ENCODE assay signal across 8 mouse cellular contexts in genomic region chr10:121585791-121586642, GRCm38 (mm10). TPM values are rescaled to one million over a fixed set of nuclear protein-coding genes. Genes with fewer than 3 reads are reported as not detected.
DNase-seq lines count a peak whose midpoint lies in the region; ATAC-seq and TF ChIP-seq lines count a peak whose summit lies in the region.

No protein-coding gene starts in this region.

- peak overlapping the region; percentile 91 for H3K9ac ChIP-seq in ES-E14 (ENCODE audit: insufficient read depth, low read depth, low read length, poor library complexity, severe bottlenecking)
- H3K9ac ChIP-seq in heart, embryonic 16.5 days (ENCODE audit: low read length): peak overlapping the region; percentile 90
- H3K9ac ChIP-seq in liver, embryonic 13.5 days: peak overlapping the region; percentile 91

- peak overlapping the region; percentile 67 for H3K4me2 ChIP-seq in heart, embryonic 16.5 days (ENCODE audit: low read depth, low read length)
- H3K4me2 ChIP-seq in liver, embryonic 13.5 days: peak overlapping the region; percentile 78

- ATAC-seq in heart, embryonic 16.5 days (replicated peaks; ENCODE audit: extremely low read depth, insufficient read depth, low FRiP score): peak; percentile 63
- peak; percentile 72; the same call in 1 of the 2 replicates for ATAC-seq in liver, embryonic 13.5 days (ENCODE audit: low read depth)

- in situ Hi-C loops in ES-E14 (cut with MboI; ENCODE audit: low sequenced_read_pairs in 2 of 2, unreplicated experiment in 2 of 2): no loop called here

- peaks cover 3 to 5% of the 10 kb centered on the region in 2 experiments; a peak in 1 of 4 replicates for H3K4me1 ChIP-seq in ES-E14 (ENCODE audit: control insufficient read depth in 2 of 2, insufficient read depth in 2 of 2, low read length in 2 of 2, poor library complexity in 1 of 2)
- H3K4me1 ChIP-seq in heart, embryonic 16.5 days (ENCODE audit: control insufficient read depth, insufficient read depth, low read length): peaks cover 8% of the 10 kb centered on the region
- H3K4me1 ChIP-seq in liver, embryonic 13.5 days (replicated peaks): peaks cover 43% of the 10 kb centered on the region

- 0 out of 2 replicates have a peak overlapping the region, but pooled peaks have one; percentile 33 for H3K27ac ChIP-seq in ES-E14 (ENCODE audit: insufficient read depth, low read depth, low read length, poor library complexity, severe bottlenecking)
- H3K27ac ChIP-seq in heart, embryonic 16.5 days (ENCODE audit: low read length): peak overlapping the region; percentile 84
- peak overlapping the region; percentile 85 for H3K27ac ChIP-seq in liver, embryonic 13.5 days

- H3K4me3 ChIP-seq in ES-E14 (ENCODE audit: insufficient read depth in 1 of 2, low read depth in 1 of 2, low read length in 2 of 2, poor library complexity in 1 of 2, severe bottlenecking in 1 of 2): peak overlapping the region; percentile 79 to 88
- H3K4me3 ChIP-seq in heart, embryonic 16.5 days (ENCODE audit: low read length): peak overlapping the region; percentile 95
- peak overlapping the region; percentile 95 for H3K4me3 ChIP-seq in liver, embryonic 13.5 days (replicated peaks)

- intact Hi-C loops in left cerebral cortex, postnatal 10 days (cut with DNase I): no loop called here

- 3% methylated on average over 41 of the region's 48 CpGs for WGBS in heart, embryonic 16.5 days
- 2% methylated on average over 36 of the region's 48 CpGs for WGBS in liver, embryonic 13.5 days (ENCODE audit: insufficient replicate concordance)

- peak; percentile 28 for DNase-seq in lung, adult 18-20 months
- no peak for DNase-seq in lung, postnatal 14 days
- peak; percentile 29 for DNase-seq in ES-E14 (ENCODE audit: low read depth, low spot score)
- DNase-seq in embryo, embryonic 9.5 days (ENCODE audit: extremely low spot score): peak; percentile 27
- DNase-seq in liver, embryonic 13.5 days: peak; percentile 17
- DNase-seq in spleen, postnatal 4 days (ENCODE audit: low spot score in 2 of 2): peak; percentile 24 to 42
- no peak for DNase-seq in left cerebral cortex, postnatal 10 days (ENCODE audit: extremely low spot score in 1 of 2, low spot score in 2 of 2)

- no peaks in the 10 kb centered on the region for H3K9me3 ChIP-seq in ES-E14 (ENCODE audit: control insufficient read depth, insufficient read depth, low read depth, low read length)
- no peaks in the 10 kb centered on the region for H3K9me3 ChIP-seq in heart, embryonic 16.5 days (replicated peaks; ENCODE audit: control insufficient read depth, low read length)
- H3K9me3 ChIP-seq in liver, embryonic 13.5 days (replicated peaks): no peaks in the 10 kb centered on the region

- H3K27me3 ChIP-seq in heart, embryonic 16.5 days (ENCODE audit: control insufficient read depth, insufficient read depth, low read length): no peaks in the 10 kb centered on the region
- H3K27me3 ChIP-seq in liver, embryonic 13.5 days: no peaks in the 10 kb centered on the region

- peaks cover 25% of the 10 kb centered on the region for H3K36me3 ChIP-seq in ES-E14 (ENCODE audit: control insufficient read depth, insufficient read depth, low read length, poor library complexity, severe bottlenecking)
- H3K36me3 ChIP-seq in heart, embryonic 16.5 days (ENCODE audit: control insufficient read depth, insufficient read depth): peaks cover 28% of the 10 kb centered on the region
- H3K36me3 ChIP-seq in liver, embryonic 13.5 days: peaks cover 45% of the 10 kb centered on the region

TF ChIP-seq in ES-E14, 5 proteins besides CTCF, POLR2A, EP300 and RAD21:
- TF ChIP-seq HCFC1 (IDR thresholded peaks at IDR 0.05; ENCODE audit: borderline replicate concordance, insufficient read depth, low read length): no peak
- peak; percentile 51; the same call in 1 of the 2 replicates for TF ChIP-seq MAFK (IDR thresholded peaks at IDR 0.05; ENCODE audit: insufficient read depth, low read depth, low read length)
- TF ChIP-seq ZC3H11A (IDR thresholded peaks at IDR 0.05; ENCODE audit: borderline replicate concordance, low read depth, low read length): no peak
TF ChIP-seq in ES-E14: peak in this region for 1.

RNA-seq across cellular contexts. Expression of gene Tbk1, which starts 0.6 kb away (rescaled TPM):
- 19.7 and 25.7 TPM in 2 replicates for total RNA-seq in ES-E14 (2012; rRNA removed)
- polyA plus RNA-seq in heart, embryonic 16.5 days (2015; fragmentation: Nextera tagmentation; extraction: Ambion mirVana): 22.8 and 27.9 TPM in 2 replicates
- 18.4 and 22.7 TPM in 2 replicates for polyA plus RNA-seq in liver, embryonic 13.5 days (2015; fragmentation: Nextera tagmentation; extraction: Ambion mirVana)
- 10 to 100 TPM; 38.2 to 41.2 TPM for total RNA-seq in left cerebral cortex, postnatal 10 days (2021)

RNA-seq across cellular contexts. Expression of gene Xpot, which starts 40.1 kb away (rescaled TPM):
- total RNA-seq in ES-E14 (2012; rRNA removed): 128 and 129 TPM in 2 replicates
- 28.3 and 31.5 TPM in 2 replicates for polyA plus RNA-seq in heart, embryonic 16.5 days (2015; fragmentation: Nextera tagmentation; extraction: Ambion mirVana)
- 39.9 and 50.2 TPM in 2 replicates for polyA plus RNA-seq in liver, embryonic 13.5 days (2015; fragmentation: Nextera tagmentation; extraction: Ambion mirVana)
- 10 to 100 TPM; 65.9 to 70.9 TPM for total RNA-seq in left cerebral cortex, postnatal 10 days (2021)

RNA-seq across cellular contexts. Expression of gene D930020B18Rik, which starts 55.4 kb away (rescaled TPM):
- total RNA-seq in ES-E14 (2012; rRNA removed): 0.13 and 0.21 TPM in 2 replicates
- 0.05 and 0.14 TPM in 2 replicates for polyA plus RNA-seq in heart, embryonic 16.5 days (2015; fragmentation: Nextera tagmentation; extraction: Ambion mirVana)
- polyA plus RNA-seq in liver, embryonic 13.5 days (2015; fragmentation: Nextera tagmentation; extraction: Ambion mirVana): 0.07 TPM in 1 of 2 replicates, not detected in the other
- total RNA-seq in left cerebral cortex, postnatal 10 days (2021): under 1 TPM; 0.30 to 0.39 TPM

Comparison
In these comparisons a context has a peak if more than half of its experiments do, and no peak if none do; other contexts are left out.
1. DNase-seq: peak in lung, adult 18-20 months (2 of 2), ES-E14 (single experiment), embryo, embryonic 9.5 days (single experiment), liver, embryonic 13.5 days (single experiment) and spleen, postnatal 4 days (2 of 2); none in lung, postnatal 14 days (single experiment) and left cerebral cortex, postnatal 10 days (0 of 2).
2. H3K27ac ChIP-seq: peak in every context shown above with its lines; median percentile 85 in liver, embryonic 13.5 days; 84 in heart, embryonic 16.5 days; 33 in ES-E14.
3. Peak in every context shown above with its lines, with median percentiles within 50 percentile points of each other: H3K4me3 ChIP-seq and H3K9ac ChIP-seq.